Mouse (Mus musculus) liver, embryonic 14.5 days (tissue): ENCODE measurements around the gene Gnat1. TPM values are rescaled to one million over a fixed set of nuclear protein-coding genes. Genes with fewer than 3 reads are reported as not detected.
"Not testable (repeated sequence)": the region's sequence is repeated elsewhere in the genome, so short reads cannot be mapped to it uniquely, and the experiment has no call there.

Source experiments
- ATAC-seq: fragments of 200-750 bp; cut with Nextera tagmentation; 2 replicates; pipeline ENCODE4 v1.8.0; 2017; ENCODE audit warnings: moderate number of reproducible peaks, mild to moderate bottlenecking, moderate library complexity; ENCODE audit not compliant: insufficient read depth
- DNase-seq, 3 experiments: peaks; one replicate each; pipeline ENCODE4 v3.0.0-alpha.2; 2012 to 2013; ENCODE audit warnings: low read depth in 3 of 3, low spot score in 3 of 3
- H3K27ac ChIP-seq: fragments of 300-500 bp; sonication (generic); 2 replicates; pipeline ENCODE4 v1.5.1; 2014; ENCODE audit warnings: moderate library complexity, mild to moderate bottlenecking, control low read depth, inconsistent platforms
- H3K27me3 ChIP-seq: fragments of 300-500 bp; sonication (generic); 2 replicates; pipeline ENCODE4 v1.6.1; 2014; ENCODE audit warnings: mild to moderate bottlenecking, low read length, moderate library complexity; ENCODE audit not compliant: control insufficient read depth, insufficient read depth
- H3K36me3 ChIP-seq: fragments of 300-500 bp; sonication (generic); replicated peaks from 2 replicates; pipeline ENCODE4 v1.6.1; 2014; ENCODE audit warnings: low read depth; ENCODE audit not compliant: control insufficient read depth, insufficient read depth
- H3K4me1 ChIP-seq, 2 experiments: fragments of 200-500 bp in 1 of 2; fragments of 300-500 bp in 1 of 2; sonication (generic) in 1 of 2; replicated peaks; 2 replicates each; pipeline ENCODE4 v1.6.1; 2012 to 2014; ENCODE audit warnings: antibody characterized with exemption in 1 of 2, inconsistent platforms in 1 of 2, low read length in 1 of 2; ENCODE audit not compliant: control insufficient read depth in 2 of 2, insufficient read depth in 2 of 2
- H3K4me2 ChIP-seq: fragments of 300-500 bp; sonication (generic); 2 replicates; pipeline ENCODE4 v1.6.1; 2014; ENCODE audit warnings: low read depth, mild to moderate bottlenecking, control low read depth, moderate library complexity
- H3K4me3 ChIP-seq, 2 experiments: fragments of 200-500 bp in 1 of 2; fragments of 300-500 bp in 1 of 2; sonication (generic) in 1 of 2; 2 replicates each; pipeline ENCODE4 v1.5.1; 2012 to 2014; ENCODE audit warnings: low read depth in 2 of 2, low read length in 2 of 2, mild to moderate bottlenecking in 2 of 2, control low read depth in 1 of 2, inconsistent platforms in 1 of 2, moderate library complexity in 1 of 2; ENCODE audit not compliant: insufficient read depth in 1 of 2
- H3K9ac ChIP-seq: fragments of 300-500 bp; sonication (generic); replicated peaks from 2 replicates; pipeline ENCODE4 v1.6.1; 2014; ENCODE audit warnings: mild to moderate bottlenecking, control low read depth, moderate library complexity
- H3K9me3 ChIP-seq: fragments of 300-500 bp; sonication (generic); 2 replicates; pipeline ENCODE4 v1.6.1; 2016; ENCODE audit warnings: low read length, mixed read lengths; ENCODE audit not compliant: control insufficient read depth
- CTCF ChIP-seq: IDR thresholded peaks from 2 replicates; pipeline ENCODE4 v1.5.1; 2016; ENCODE audit warnings: antibody characterized with exemption, low read depth, control low read depth
- EP300 ChIP-seq: IDR thresholded peaks from 2 replicates; pipeline ENCODE4 v1.6.1; 2016; ENCODE audit warnings: antibody characterized with exemption, low read depth
- WGBS: fragments of 180-500 bp; shearing (Covaris S2); extraction: QIAGEN DNeasy Blood & Tissue Kit; methylation state at CpG from one replicate; pipeline ENCODE4 v1.1.7; 2014; ENCODE audit not compliant: insufficient replicate concordance; 5-methylcytosine and 5-hydroxymethylcytosine counted together
- polyA plus RNA-seq, 2 experiments: library from polyadenylated mRNA; depleted of rRNA in 1 of 2; stranded (reverse) in 1 of 2; unstranded in 1 of 2; fragments of >200 nt; fragmentation: Nextera tagmentation in 1 of 2; extraction: Ambion mirVana in 1 of 2; gene quantifications; 2 replicates each; pipeline versions ENCODE4 v1.2.1 to v1.2.3; 2012 to 2014

The Gnat1 gene
- polyA plus RNA-seq, 2 experiments, result 0.62 TPM; not detected in 1

- not testable (repeated sequence) for H3K4me3 ChIP-seq, H3K4me1 ChIP-seq, H3K36me3 ChIP-seq, ATAC-seq, H3K4me2 ChIP-seq, H3K27ac ChIP-seq, H3K9me3 ChIP-seq, H3K9ac ChIP-seq
- DNase-seq, result peak; percentile 49 to 56 (median 55)
- WGBS, result 35% methylated on average over 14 of the region's 14 CpGs
- TF ChIP-seq CTCF, result peak; percentile 72
- peaks cover 33% of the 10 kb centered on the region for H3K27me3 ChIP-seq
Measured at GRCm38 (mm10) chr9:107677819-107678526, 1.5 kb downstream of the Gnat1 start.

DNA sequence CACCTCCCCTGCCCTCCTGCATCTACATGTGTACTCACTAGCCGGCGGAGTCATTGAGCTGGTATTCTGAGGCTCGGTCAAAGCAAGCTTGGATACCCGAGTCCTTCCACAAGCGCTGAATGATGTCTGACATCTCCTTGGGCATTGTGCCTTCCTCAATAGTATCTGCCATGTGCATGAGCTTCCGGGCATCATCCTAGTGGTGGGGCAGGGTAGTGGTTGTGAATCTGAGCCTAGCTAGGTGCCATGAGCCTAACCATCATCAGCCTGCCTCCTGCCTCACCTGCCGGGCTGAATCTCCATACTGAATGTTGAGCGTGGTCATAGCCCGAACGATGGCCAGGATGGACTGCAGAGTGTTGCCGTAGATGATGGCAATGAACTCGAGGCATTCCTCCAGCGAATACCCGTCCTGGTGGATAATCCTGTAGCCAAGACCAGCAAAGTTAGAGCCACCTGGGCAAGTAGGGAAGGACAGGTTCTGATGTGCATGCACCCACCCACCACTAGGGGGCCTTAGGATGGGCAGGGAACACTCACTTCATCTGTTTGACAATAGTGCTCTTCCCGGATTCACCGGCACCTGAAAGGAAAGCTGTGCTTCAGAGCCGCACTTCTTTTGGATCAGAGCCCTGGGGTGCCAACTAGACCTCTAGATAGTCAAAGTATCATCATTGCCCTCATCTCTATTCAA, 2.3 kb downstream of the Gnat1 start:
- Histone ChIP-seq H3K9me3 (no peaks in the 10 kb centered on the region), H3K36me3 (no peaks in the 10 kb centered on the region), H3K9ac (no peak overlapping the region), H3K4me3 (no peak overlapping the region), H3K4me1 (peaks cover 0 to 7% of the 10 kb centered on the region in 2 experiments; a peak in 2 of 4 replicates), H3K27ac (no peak overlapping the region), H3K27me3 (peaks cover 33% of the 10 kb centered on the region), H3K4me2 (no peak overlapping the region)
- DNase-seq, result peak in 1 of 3 experiments; percentile 29
- peak; percentile 94 for TF ChIP-seq CTCF
- TF ChIP-seq EP300, result no peak
- no peak for ATAC-seq
- 17% methylated on average over 17 of the region's 17 CpGs for WGBS

DNA sequence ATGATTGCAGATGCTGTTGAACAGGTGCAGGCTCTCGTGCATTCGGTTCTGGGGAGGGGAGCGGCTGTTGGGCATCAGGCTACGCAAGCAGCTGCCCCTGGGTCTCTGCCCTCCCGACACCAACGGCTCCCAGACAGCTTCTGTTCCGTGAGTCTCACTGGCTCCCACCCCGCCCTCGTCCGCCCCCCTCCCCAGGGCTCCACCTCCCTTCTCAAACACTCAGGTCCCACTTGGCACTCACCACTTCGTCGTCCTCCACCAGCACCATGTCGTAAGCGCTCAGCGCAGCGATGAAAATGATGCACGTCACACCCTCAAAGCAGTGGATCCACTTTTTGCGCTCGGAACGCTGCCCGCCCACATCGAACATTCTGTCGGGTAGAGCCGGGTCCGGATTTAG, 3.2 kb downstream of the Gnat1 start:
- peaks cover 0 to 7% of the 10 kb centered on the region in 2 experiments; a peak in 2 of 4 replicates for H3K4me1 ChIP-seq
- H3K27ac ChIP-seq, result no peak overlapping the region
- peaks cover 33% of the 10 kb centered on the region for H3K27me3 ChIP-seq
- peak overlapping the region; percentile 54 for H3K4me2 ChIP-seq
- TF ChIP-seq EP300 (no peak), CTCF (no peak)
- DNase-seq, result no peak
- H3K4me3 ChIP-seq, result peak overlapping the region in 1 of 2 experiments; percentile 1; a peak in 1 of 4 replicates
- no peak for ATAC-seq
- no peak overlapping the region for H3K9ac ChIP-seq
- H3K9me3 ChIP-seq, result no peaks in the 10 kb centered on the region
- H3K36me3 ChIP-seq, result no peaks in the 10 kb centered on the region
- WGBS, result 2% methylated on average over 25 of the region's 25 CpGs

DNA sequence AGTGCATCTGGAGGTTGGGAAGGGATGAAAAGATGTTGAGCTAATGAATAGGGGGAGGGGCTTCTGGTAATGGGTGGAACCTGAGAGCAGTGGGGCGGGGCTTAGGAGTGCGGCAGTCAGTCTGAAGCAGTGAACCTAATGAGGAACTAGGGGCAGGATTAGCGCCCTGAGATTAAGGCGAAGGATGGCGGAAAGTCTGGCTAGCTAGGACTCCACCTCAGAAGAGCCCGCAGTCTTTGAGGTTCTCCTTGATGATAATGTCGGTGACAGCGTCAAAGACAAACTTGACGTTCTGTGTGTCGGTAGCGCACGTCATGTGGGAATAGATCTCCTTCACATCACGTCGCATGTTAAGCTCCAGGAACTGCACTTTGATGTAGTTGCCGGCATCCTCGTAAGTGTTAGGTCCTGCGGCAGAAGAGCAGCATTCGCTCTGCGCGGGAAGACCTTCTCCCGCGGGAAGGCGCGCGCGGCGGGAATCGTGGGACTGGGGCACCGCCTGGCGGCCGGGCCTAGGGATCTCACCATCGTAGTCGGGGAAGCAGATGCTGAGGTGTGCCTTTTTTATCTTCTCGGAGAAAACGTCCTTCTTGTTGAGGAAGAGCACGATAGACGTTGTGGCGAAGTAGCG, 3.7 kb downstream of the Gnat1 start:
- Histone ChIP-seq H3K4me3 (peak overlapping the region; percentile 1 to 21; a peak in 2 of 4 replicates), H3K36me3 (no peaks in the 10 kb centered on the region), H3K27me3 (peaks cover 33% of the 10 kb centered on the region), H3K27ac (no peak overlapping the region), H3K4me2 (peak overlapping the region; percentile 54), H3K4me1 (peaks cover 0 to 7% of the 10 kb centered on the region in 2 experiments; a peak in 2 of 4 replicates), H3K9me3 (no peaks in the 10 kb centered on the region), H3K9ac (no peak overlapping the region)
- no peak for TF ChIP-seq EP300
- TF ChIP-seq CTCF, result peak; percentile 81
- ATAC-seq, result peak; percentile 31; the same call in 1 of the 2 replicates
- WGBS, result 1% methylated on average over 39 of the region's 39 CpGs
- no peak for DNase-seq
